Mouse (Mus musculus) T-helper 17 cell (primary cell): Measurements from ENCODE around the gene Gm20903.
"Not testable (repeated sequence)": the region's sequence is repeated elsewhere in the genome, so short reads cannot be mapped to it uniquely, and the experiment has no call there.

Source experiments
- in situ Hi-C, 2 experiments: fragments of 300-600 bp; cut with MboI, MseI; formaldehyde crosslinking; loops; 1 replicate in 1 of 2; 2 replicates in 1 of 2; pipeline ENCODE4 v1.15.1; 2025; ENCODE audit warnings: high pct_unique_total_duplicates in 2 of 2

Gm20903 gene

GRCm38 (mm10) chrY:73669015-73669414, at the start of gene Gm20903:
Gene Gm20903 (plus strand): TSS chrY:73669315.
- in situ Hi-C loops = not testable (repeated sequence)
